Mouse (Mus musculus) MN1 (cell line): ENCODE data around the gene Arpc2.
A peak's percentile ranks its signal among the peaks of the same experiment; 100 is the strongest.

ENCODE experiments used
- DNase-seq: peaks from one replicate; pipeline ENCODE4 v3.0.0-alpha.2; 2016; ENCODE audit warnings: low spot score

The Arpc2 gene

GRCm38 (mm10) chr1:74302229-74302628 lies 66.3 kb downstream of the Arpc2 start:
- DNase-seq = no peak

- no peak for DNase-seq
These were observed 67.0 kb downstream of the Arpc2 start for GRCm38 (mm10) chr1:74302835-74303234.

- peak; percentile 60 for DNase-seq
These were observed 67.8 kb downstream of the Arpc2 start for GRCm38 (mm10) chr1:74303509-74304338.

- DNase-seq = no peak
These were observed 68.5 kb downstream of the Arpc2 start for GRCm38 (mm10) chr1:74304339-74304790.

- no peak for DNase-seq
These were observed 69.1 kb downstream of the Arpc2 start for GRCm38 (mm10) chr1:74304946-74305345.

GRCm38 (mm10) chr1:74305522-74305921 lies 69.6 kb downstream of the Arpc2 start, which contains the start of gene Tmbim1:
Gene Tmbim1, minus strand, starts transcription at chr1:74305622.
- DNase-seq = no peak

- DNase-seq = no peak
These were observed 71.3 kb downstream of the Arpc2 start for GRCm38 (mm10) chr1:74307146-74307545.

GRCm38 (mm10) chr1:74308001-74308964 lies 72.4 kb downstream of the Arpc2 start:
- DNase-seq = no peak

- no peak for DNase-seq
These were observed 73.9 kb downstream of the Arpc2 start for GRCm38 (mm10) chr1:74309767-74310166.

GRCm38 (mm10) chr1:74313049-74313692 lies 77.3 kb downstream of the Arpc2 start:
- DNase-seq = peak; percentile 87

GRCm38 (mm10) chr1:74314796-74315195 lies 78.9 kb downstream of the Arpc2 start:
- no peak for DNase-seq

GRCm38 (mm10) chr1:74316114-74316827 lies 80.4 kb downstream of the Arpc2 start:
- no peak for DNase-seq
